Mouse (Mus musculus): ENCODE data around the gene R3hdm2. TPM values are rescaled to one million over a fixed set of nuclear protein-coding genes. Genes with fewer than 3 reads are reported as not detected.

Gene R3hdm2
- total RNA-seq, 2 experiments from 2014 or later, result 119 to 123 TPM

DNA sequence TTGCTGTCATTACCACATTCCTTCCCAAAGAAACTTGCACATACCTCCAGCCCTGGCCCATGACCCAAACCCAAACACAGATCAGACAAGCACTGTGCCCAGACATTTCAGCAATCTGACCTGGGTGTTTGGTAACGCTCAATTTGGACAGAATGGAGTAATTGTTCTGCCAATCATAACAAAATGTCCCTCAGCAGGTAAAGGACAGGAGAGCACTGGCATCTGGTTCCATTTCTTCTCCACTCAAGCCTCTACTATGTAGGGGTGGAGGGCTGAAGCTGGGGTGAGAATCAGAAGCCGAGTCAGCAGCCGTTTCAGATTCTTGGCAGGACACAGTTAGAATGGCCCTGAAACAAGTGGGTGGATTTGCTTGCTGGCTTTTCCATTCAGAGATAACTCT, 112.0 kb downstream of the R3hdm2 start:
- DNase-seq, result no peak

DNA sequence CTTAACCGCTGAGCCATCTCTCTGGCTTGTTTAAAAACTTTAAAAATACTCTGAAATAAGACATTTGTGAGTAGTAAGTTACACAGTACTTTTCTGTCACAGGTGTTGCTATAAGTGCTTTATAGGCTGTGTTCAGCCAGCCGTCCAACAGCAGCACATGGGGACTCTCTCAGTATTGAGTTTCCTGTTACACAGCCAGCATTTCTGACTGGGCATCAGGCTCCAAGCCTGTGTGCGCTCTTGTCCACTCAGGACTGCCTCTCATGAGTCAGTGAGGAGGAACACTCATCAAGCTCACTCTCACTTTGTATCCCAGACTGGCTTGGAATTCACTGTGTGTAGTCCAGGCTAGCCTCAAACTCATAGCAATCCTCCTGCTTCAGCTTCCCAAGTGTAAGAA, 116.0 kb downstream of the R3hdm2 start:
- no peak for DNase-seq

DNA sequence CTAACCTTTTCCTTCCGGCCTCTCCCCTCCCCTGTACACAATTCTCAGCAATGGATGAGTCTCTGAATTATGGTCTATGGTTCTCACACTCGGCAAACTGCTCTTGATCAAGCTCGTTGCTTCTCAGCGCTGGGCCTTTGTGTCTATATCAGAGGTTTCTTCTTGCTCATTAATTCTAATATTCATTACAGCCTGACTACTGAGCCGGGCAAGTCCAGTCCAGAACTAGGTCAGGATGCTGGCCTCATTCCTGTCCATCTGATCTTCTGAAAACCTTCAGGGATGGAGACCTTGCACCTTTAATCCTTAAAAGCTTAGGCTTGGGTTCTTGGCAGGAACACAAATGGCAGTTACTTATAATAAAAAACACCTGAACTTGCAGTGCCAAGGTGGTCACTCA, 119.4 kb downstream of the R3hdm2 start:
- DNase-seq, result no peak

DNA sequence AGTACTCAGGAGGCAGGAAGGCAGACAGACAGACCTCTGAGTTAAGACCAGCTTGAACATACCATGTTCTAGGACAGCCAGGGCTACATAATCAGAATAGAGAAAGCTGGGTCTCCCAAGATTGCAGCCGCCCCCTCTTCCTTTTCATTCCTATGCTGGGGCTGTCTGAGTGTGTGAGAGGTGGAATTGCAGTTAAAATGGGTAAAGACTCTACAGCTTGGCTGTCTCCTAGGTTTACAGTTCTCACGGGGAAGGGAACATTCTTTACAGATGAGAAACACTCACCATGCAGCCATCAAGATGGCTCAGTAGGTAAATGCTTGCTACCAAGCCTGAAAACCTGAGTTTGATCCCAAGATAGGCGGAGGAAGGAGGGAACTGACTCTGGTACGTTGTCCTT, 119.9 kb downstream of the R3hdm2 start:
- DNase-seq, result no peak

DNA sequence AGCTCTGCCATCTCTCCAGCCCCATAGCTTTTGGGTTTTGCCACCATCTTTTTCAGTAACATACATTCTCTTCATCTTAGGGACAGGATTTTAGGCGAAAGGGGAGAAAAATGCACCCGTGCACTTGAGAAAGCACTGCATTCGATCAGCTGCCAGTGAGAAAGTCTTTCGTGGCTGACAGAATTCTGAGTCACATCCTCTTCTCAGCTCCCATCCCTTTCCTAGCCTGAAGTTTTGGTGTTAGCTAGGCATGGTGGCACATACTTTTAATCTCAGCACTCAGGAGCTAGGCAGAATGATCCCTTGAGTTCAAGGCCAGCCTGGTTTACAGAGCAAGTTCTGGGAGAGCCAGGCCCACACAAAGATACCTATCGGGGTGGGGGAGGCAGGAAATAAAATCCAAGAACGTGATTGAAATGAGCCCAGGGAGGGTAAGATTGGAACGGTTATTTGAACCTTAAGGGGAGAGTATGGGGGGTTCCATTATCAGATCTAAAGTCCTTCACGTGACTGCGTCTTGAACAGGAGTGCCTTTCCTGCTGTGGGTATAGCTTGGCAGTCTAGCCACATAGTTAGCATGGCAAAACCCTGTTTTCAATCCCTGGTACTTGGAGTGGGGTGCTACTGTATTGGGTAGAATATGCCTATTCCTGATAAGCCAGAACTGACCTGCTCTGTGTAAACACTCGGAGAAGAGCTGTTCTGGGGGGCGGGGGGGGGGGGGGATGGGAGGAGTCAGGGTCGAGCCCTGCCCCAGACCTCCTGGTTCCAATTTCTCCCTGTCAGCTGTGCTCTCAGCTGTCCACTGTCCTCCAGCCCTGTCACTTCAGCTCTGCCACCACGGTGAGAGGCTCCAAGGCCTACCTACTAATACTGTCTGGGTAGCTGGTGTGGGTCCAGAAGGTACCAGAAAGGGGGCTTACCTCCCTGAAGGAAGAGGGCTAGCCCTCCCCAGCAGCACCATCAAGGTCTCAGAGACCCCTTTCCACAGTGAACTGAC, 121.1 kb downstream of the R3hdm2 start, which contains the start of gene Stac3:
TSS of gene Stac3 (plus strand) at position 793 of the 1,000 bp plus-strand sequence.
- no peak for DNase-seq

DNA sequence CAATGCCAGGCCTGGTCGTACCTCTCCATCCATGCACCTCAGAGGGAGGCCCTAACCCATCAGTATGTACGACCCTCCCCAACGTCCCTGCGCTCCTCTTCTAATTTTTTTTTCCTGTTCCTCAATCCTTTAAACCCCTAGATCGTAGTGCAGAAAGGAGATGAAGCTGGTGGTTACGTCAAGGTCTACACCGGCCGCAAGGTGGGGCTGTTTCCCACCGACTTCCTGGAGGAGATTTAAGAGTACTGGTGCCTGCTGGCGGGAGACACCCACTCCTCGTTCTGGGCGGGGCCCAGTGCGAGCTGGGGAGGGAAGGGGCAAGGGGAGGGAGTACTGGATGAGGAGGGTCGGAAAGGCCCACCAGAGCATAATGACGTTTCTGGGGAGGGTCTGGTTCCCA, 128.1 kb downstream of the R3hdm2 start:
- DNase-seq, result peak; percentile 81

GRCm38 (mm10) chr10:127509051-127509836, 129.1 kb downstream of the R3hdm2 start:
- peak; percentile 89 for DNase-seq

GRCm38 (mm10) chr10:127509837-127510701, 129.9 kb downstream of the R3hdm2 start:
- DNase-seq, result no peak

GRCm38 (mm10) chr10:127510895-127511617, 130.9 kb downstream of the R3hdm2 start:
- DNase-seq, result no peak

GRCm38 (mm10) chr10:127511634-127512306, 131.6 kb downstream of the R3hdm2 start:
- peak; percentile 45 for DNase-seq

- DNase-seq, result no peak
These were observed 132.2 kb downstream of the R3hdm2 start for GRCm38 (mm10) chr10:127512307-127512666.

DNA sequence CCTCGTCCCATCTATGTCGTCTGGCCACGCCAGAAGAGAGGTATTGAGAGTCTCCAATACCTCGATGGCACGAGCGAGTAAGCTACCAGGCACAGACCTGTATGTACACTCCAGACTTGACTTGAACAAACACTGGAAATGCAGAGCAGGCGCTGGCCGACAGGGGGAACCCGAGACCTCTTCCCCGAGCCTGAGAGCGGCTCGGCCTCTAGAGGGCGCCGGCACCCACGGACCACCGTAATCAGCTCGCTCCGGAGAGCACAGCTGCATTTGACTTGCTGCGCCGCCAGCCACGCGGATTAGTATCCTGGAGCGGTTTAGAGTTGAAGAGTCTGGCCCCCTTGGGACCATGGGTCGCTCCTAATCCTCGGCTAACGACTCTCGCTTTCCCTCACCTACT, 132.7 kb downstream of the R3hdm2 start:
- DNase-seq, result peak; percentile 96

GRCm38 (mm10) chr10:127513501-127514091, 133.5 kb downstream of the R3hdm2 start:
- no peak for DNase-seq

GRCm38 (mm10) chr10:127514111-127514698, 134.1 kb downstream of the R3hdm2 start:
- DNase-seq, result no peak

GRCm38 (mm10) chr10:127514764-127515163, 134.6 kb downstream of the R3hdm2 start, which contains the start of gene Ndufa4l2:
Gene Ndufa4l2, plus strand, starts transcription at chr10:127514967.
- no peak for DNase-seq

DNA sequence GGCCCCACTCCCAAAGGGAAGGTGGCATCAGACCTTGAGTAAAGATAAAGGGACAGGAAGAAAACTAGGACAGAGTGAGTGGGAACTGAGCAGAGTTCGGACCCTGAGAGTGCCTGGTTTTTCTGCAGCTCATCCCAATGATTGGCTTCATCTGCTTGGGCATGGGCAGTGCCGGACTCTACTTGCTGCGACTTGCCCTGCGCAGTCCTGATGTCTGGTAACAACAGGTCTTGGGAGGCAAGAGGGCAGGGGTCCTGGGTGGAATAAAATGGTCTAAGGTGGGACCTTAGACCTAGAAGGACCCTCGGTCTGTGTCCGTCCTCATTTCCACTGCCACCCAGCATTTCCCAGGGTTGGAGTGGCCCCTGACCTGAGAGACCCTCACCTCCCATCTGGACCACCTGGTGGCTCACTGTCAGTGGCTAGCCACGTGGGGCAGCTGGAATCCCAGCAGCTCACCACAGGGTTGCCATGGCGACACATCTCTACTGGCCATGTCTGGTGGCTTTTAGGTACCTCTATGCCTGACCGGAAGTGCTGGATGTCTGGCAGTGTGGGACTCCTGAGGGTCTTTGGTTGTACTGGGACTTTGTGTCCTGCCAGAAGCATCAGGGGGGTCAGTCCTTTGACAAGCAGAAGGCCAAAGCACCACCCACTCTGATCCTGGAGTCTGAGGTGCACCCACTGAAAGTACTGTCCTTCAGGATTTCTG, 135.3 kb downstream of the R3hdm2 start:
- no peak for DNase-seq

DNA sequence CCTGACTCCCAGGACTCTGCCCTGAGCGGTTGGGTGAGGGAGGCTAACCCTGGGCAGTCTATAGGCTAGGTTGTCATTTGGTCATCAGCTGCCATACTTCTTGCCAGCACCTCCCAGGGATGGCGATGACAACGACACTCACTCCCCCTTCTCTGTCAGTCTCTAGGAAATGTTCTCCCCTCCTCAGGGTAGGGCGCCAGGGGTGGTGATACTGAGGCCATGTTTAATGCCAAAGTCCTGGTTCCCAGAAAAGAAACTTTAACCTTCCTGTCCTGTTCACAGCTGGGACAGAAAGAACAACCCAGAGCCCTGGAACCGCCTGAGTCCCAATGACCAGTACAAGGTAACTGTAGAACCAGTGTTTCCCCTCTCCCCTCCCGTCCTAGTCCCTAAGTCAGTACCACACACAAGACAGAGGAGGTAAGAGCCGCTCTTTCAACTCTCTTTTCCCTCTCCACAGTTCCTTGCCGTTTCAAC, 135.9 kb downstream of the R3hdm2 start:
- DNase-seq, result no peak

- peak; percentile 54 for DNase-seq
These were observed 136.6 kb downstream of the R3hdm2 start for GRCm38 (mm10) chr10:127516576-127517260.
